Mouse (Mus musculus) MEL (cell line): Measurements from ENCODE around the gene Cdk5rap1.

Source experiments
- EP300 ChIP-seq, 2 experiments: IDR thresholded peaks; 2 replicates each; pipeline ENCODE4 v1.6.1; 2011; ENCODE audit warnings: improper control_type of control experiment in 2 of 2, low read length in 2 of 2, low read depth in 1 of 2, mild to moderate bottlenecking in 1 of 2
- GATA1 ChIP-seq: IDR thresholded peaks from 2 replicates; pipeline ENCODE4 v1.6.1; 2011; ENCODE audit warnings: low read depth, low read length, improper control_type of control experiment
- HCFC1 ChIP-seq: IDR thresholded peaks from 2 replicates; pipeline ENCODE4 v1.6.1; 2012; ENCODE audit warnings: low read depth, mild to moderate bottlenecking, inconsistent platforms, low read length, improper control_type of control experiment, moderate library complexity
- RAD21 ChIP-seq: IDR thresholded peaks from 2 replicates; pipeline ENCODE4 v1.6.1; 2011; ENCODE audit warnings: mild to moderate bottlenecking, low read depth, low read length, improper control_type of control experiment
- USF1 ChIP-seq: IDR thresholded peaks from 2 replicates; pipeline ENCODE4 v1.6.1; 2014; ENCODE audit warnings: low read depth, mild to moderate bottlenecking, inconsistent platforms, low read length, improper control_type of control experiment, moderate library complexity

DNA sequence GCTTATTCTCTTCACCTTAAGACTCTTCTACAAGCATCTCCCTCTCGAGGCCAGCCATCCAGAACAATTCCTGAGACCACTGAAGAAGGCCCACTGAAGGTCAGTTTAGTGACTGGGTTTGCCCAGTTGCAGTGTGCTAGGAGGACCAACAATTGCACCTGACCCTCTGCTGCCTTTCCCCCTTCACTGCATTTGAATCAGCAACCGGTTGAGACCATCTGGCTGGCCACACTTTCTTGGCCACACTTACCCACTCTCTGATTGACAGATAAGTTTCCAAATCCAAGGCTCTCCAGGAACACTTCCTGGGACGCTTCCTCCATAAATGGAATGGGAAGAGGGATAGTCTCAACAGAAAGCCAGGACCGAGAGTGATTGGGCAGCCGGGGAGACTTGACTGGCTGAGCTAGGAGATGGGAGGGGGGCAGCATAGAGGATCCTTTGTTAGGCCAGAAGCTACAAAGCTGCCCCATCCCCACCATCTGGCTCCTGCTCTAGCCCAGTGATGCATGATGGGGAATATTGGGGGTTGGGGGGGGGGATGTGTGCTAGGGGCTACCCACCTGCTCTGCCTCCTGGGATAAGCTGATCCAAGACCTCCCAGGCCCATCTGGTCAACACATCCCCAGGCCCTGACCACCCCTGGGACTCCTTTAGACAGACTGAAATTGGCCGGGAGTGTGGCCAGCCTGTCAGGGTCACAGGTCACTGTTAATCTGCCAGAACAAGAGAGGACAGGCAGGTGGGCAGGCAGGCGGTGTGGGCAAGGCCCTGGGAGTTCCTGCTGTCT lies 48.3 kb upstream of the Cdk5rap1 start:
- no peak for TF ChIP-seq GATA1
- no peak for TF ChIP-seq USF1
- no peak for TF ChIP-seq EP300 (IDR thresholded peaks at IDR 0.05; ENCODE audit: low read depth in 1 of 2, low read length in 2 of 2)
- no peak for TF ChIP-seq RAD21
- TF ChIP-seq HCFC1: no peak
